Mouse (Mus musculus) stomach, postnatal 0 days (tissue): ENCODE data around the gene Plekhm1.
A peak's percentile ranks its signal among the peaks of the same experiment; 100 is the strongest.

Experiments
- CTCF ChIP-seq: IDR thresholded peaks from 2 replicates; pipeline ENCODE4 v1.5.1; 2016; ENCODE audit warnings: antibody characterized with exemption, low read depth, mild to moderate bottlenecking, moderate library complexity
- EP300 ChIP-seq: optimal IDR thresholded peaks from 2 replicates; pipeline ENCODE3; 2016; ENCODE audit warnings: antibody characterized with exemption

- peak; percentile 90 for TF ChIP-seq CTCF
- TF ChIP-seq EP300: no peak
These were observed 87.3 kb downstream of the Plekhm1 start for GRCm38 (mm10) chr11:103325172-103325571.
